Mouse (Mus musculus) spleen, adult 2 months (tissue): ENCODE measurements around the gene Zfp74.

Experiments
- CTCF ChIP-seq: fragments of 200-500 bp; IDR thresholded peaks from 2 replicates; pipeline ENCODE4 v1.5.1; 2011; ENCODE audit warnings: mild to moderate bottlenecking, inconsistent platforms; ENCODE audit not compliant: insufficient read depth, insufficient read length, insufficient replicate concordance; ENCODE audit errors: extremely low read depth
- POLR2A ChIP-seq: fragments of 200-500 bp; IDR thresholded peaks from 2 replicates; pipeline ENCODE4 v1.6.1; 2011; ENCODE audit warnings: low read depth, low read length, inconsistent platforms

- TF ChIP-seq CTCF (no peak), POLR2A (no peak)
Measured at GRCm38 (mm10) chr7:29943720-29944119, 10.2 kb downstream of the Zfp74 start.
